Mouse (Mus musculus) MN1 (cell line): ENCODE results near the gene Psmb11.

Experiments
- DNase-seq: peaks from one replicate; pipeline ENCODE4 v3.0.0-alpha.2; 2016; ENCODE audit warnings: low spot score

Gene Psmb11

DNA sequence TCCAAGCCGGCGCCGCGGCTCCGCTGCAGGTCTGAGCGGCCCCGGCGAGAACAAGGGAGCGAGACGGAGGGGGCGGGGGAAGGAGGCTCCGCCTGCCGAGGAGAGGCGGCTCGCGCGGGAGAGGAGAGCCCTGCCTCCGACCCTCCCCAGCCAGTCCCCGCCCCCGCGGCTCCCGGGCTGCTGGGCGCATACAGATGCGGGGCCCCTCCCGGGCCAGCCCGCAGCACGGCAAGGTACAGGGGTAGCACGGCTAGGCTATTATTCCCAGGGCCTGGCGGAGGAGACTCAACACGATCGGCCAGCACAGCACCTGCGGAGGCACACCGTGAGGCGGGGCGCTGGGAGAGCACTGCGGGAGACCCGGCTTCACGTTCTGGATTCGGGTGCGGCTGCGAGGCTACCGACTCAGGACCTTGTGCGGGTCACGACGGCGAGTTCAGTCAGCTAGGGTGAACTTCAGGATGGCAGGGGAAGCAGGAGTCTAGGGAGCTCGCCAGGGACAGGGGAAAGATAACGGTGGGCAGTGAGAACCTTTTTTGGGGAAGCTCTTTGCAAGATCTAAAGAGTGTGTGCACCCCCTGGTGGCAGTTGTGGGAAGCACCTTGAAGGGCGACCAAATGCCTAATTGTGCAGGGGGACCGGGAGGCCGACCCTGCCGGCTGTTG lies 20.2 kb downstream of the Psmb11 start, which contains the start of gene Cdh24:
Gene Cdh24 (minus strand): TSS at position 60 of the 665 bp plus-strand sequence.
- peak; percentile 87 for DNase-seq

DNA sequence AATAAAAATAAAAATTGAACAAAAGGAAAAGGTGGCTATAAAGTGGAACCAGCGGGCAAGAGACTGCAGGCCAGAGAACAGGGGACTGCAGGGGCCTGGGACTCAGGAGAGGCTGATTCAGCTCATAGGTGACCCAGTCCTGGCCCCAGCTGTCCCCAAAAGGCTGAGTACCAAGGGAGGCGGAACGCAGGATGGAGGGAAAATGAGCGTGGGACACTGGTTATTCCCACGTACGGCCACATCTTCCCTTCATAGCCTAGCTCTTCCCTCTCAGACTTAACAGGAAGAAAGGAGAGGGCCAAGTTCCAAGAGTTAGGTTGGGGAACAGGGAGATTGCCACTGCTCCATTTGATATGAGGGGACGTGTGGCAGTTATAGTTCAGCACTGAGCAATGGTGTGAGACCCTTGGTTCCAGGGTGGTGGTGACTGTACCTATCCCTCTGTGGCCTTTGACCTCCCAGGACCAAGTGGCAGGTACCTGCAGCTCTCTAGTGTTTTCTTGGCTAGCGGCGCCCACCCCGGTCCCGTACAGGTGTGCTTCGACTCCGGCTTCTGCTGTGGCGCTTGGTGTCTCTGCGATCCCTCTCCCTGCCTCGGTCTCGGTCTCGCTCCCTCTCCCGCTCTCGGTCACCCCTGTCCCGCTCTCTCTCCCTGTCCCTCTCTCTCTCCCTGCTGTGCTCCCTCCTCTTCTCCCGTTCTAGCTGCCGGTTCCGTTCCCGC lies 21.2 kb downstream of the Psmb11 start:
- DNase-seq, result no peak

DNA sequence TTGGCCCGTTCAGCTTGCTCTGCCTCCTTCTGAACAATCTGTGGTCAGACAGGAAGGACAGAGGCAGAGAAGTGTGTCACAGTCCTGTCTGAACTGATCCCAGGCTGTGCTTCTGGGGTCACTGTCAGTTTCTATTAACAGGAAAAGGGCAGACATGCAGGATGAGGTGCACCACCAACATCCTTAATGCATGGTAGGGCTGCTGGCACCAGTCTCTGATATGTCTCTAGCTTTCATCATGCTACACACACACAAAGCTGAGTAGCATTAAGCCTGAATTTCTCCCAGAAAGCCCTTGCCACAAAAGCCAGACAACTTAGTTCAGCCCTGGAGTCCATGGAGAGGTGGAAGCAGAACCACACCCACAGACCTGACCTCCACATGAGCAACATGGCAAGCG lies 21.8 kb downstream of the Psmb11 start:
- DNase-seq, result peak; percentile 51

DNA sequence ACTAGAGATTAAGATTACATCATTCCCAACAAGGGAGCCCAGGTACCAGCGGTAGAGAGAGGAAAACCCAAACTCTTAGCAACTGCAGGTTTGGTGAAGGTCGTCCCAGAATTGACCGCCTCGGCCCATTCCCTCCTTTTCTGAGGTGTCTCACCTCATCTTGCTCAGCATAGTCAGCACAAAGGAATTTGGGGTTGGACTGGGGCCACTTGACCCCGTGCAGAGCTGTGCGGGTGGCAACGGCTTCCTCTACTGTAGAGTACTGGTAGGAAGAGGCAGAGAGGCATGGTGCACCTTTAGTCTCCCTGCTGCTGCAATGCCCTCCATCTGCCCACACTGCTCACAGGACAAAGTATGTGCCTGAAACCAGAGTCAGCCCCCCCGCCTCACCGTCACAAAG lies 23.1 kb downstream of the Psmb11 start:
- DNase-seq, result no peak

DNA sequence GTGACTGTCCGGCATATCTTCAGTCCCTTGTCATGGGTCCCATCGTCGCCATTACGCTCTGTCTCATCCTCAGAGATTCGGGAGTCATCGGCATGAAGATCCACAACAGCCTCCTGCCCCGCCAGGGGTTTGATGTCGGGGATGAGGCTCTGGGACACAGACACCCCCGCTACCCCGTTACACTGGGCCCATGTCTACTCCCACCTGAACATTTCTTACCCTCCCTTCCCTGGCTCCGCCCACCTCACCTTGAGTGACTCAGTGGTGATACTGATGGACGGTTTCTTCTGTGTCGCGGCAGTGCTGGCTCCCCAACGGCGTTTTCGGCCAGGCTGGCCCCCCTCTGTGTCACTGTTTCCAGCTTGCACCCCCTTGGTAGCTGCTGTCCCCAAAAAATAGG lies 25.2 kb downstream of the Psmb11 start:
- DNase-seq, result no peak

DNA sequence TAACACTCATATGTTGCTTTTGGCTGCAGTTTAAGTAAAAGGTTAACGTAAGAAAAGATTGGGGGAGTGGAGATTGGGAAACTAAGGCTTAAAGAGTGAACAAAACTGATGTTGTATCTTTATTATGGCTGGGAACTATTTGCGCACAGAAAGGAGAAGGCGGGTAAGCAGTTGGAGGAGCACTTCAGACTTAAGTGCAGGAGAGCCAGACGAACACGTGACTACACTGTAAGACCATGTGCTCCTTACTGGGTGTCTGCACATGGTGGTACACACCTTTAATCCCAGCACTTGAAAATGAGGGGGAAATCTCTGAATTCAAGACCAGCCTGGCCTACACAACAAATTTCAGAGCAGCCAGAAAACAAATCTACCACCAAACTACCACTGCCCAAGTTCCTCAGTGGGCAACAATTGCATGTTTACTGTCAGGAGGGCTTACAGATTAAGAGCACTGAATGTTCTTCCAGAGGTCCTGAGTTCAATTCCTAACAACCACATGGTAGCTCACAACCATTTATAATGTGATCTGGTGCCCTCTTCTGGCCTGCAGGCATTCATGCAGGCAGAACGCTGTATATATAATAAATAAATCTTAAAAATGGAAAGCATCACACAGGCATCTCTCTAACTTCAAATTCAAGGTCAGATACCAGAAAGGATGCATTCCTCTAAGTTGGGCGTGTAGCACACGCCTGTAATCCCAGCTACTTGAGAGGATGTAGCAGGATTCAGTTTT lies 25.8 kb downstream of the Psmb11 start:
- DNase-seq, result no peak

DNA sequence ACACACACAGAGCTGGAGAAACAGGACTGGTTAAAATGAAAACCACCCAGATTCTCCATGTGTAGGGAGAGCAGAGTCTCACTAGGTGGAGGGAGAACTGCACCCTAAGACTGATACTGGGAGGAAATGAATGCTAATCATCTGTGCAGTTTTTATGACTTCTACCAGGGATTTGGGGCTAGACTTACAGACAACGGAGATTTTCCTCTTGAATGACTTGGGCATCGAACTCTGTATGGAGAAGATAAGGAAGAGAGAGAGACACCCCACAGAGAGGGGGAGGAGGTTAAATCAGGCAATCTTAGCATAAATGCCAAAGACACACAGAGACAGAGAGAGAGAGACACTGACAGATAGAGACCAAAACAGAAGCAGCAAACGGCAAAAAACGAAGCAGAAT lies 26.7 kb downstream of the Psmb11 start:
- DNase-seq, result no peak

DNA sequence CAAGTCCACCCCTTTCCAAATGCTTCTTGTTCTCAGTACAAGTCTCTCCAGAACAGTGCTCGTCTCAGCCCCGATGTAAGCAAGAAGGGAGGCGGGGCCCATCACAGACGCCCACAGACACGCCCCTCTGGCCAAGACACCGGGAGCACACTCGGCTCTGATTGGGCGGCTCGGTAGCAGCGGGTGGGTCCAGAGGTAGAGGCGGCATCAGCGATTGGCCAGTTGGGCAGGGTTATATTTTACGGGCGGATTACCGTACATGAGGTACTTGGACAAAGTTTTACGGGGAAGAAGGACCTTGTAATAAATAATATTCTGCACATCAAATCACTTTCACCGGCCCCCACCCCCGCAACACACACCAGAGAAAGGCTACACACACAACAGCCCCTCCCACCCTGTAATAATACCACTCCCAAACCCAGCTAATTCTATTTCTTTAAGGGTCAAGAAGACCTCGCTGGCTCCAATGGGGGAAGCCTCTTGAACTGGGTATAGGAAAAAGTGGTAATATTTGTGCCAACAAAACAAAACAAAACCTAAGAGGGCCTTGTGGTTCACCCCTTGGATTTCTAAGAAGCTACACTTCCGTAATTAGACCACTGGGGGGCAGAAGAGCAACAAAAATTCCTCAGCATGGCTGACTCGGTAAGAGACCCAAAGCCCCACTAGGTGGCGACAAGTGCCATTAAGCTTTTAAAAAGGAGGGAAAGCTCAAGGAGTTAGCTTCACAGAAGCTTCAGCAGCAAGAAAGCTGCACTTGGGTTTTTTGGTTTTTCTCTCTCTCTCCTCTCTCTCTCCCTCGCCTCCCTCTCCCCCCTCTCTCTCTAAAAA lies 29.6 kb downstream of the Psmb11 start:
- DNase-seq, result peak; percentile 94

DNA sequence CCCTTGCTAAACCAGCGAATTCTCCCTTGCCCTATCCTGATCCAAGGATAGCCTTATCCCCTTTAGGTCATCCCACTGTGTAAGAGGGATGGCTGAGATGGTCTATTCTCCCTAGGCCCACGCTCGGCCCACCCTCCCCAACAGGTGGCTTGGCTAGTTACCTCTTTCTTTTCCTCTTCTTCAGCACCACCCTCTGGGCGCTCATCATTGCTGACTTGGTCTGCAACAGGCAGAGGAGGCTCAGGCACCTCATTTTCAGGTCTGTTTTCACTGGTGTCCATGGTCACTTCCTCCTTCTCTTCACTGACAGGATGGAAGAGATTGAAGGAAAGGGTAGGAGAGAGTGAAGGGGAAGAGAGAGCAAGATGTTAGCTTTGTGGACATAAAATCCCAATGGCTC lies 30.3 kb downstream of the Psmb11 start:
- no peak for DNase-seq

DNA sequence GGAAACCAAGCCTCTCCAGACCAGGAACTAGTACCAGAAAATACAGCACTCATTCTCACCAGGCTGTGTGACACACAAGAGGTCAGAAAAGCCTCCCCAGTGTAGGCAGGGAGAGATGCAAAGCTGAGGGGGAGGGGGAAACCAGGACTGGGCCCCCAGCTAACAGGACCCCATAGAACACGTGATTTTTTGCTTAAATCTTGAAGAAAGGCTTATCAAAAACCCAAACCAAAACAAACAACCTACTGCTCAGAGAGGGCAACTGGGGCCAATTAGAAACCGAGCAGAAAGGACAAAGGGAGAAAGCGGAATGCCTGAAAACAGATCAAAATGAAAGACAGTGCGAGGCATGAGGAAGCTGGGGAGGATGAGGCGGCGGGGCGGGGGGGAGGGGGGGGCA lies 31.6 kb downstream of the Psmb11 start:
- DNase-seq, result no peak

DNA sequence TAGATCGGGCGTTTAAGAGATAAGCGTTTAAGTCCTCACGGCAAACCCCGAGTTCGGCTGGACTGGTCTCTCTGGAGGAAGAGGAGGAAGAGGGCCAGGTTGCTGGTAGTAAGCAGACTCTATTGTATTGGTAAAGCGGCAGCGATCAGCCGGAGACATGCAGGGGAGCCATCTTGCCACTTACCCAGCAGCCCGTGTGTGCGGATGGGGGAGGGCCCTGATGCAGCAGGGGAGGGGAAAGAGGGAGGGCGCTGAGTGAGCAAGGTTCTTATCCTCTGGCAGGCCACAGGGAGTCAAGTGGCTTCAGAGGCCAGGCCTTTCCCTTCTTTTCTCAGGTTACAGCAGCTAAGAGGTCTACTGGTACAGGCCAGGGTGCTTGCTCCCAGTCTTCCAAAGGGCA lies 32.3 kb downstream of the Psmb11 start:
- DNase-seq, result peak; percentile 90

DNA sequence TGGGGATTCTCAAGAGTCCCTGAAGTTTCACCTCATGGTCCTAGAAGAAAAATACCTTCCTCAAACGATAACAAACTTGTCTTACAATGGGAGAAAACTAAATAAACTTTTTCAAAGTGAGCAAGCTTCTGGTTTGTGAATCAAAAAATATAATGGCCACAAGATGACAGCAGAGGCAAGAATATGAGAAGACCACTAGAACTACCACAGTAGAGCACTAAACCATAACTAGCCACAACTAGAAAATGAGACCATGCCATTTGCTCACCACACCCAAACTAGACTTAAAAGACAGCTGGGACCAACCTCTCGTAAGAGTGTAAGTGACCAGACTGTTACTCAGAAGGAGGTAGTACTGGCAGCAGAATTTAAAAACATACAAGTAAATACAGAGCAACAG lies 38.8 kb downstream of the Psmb11 start:
- DNase-seq, result peak; percentile 52

DNA sequence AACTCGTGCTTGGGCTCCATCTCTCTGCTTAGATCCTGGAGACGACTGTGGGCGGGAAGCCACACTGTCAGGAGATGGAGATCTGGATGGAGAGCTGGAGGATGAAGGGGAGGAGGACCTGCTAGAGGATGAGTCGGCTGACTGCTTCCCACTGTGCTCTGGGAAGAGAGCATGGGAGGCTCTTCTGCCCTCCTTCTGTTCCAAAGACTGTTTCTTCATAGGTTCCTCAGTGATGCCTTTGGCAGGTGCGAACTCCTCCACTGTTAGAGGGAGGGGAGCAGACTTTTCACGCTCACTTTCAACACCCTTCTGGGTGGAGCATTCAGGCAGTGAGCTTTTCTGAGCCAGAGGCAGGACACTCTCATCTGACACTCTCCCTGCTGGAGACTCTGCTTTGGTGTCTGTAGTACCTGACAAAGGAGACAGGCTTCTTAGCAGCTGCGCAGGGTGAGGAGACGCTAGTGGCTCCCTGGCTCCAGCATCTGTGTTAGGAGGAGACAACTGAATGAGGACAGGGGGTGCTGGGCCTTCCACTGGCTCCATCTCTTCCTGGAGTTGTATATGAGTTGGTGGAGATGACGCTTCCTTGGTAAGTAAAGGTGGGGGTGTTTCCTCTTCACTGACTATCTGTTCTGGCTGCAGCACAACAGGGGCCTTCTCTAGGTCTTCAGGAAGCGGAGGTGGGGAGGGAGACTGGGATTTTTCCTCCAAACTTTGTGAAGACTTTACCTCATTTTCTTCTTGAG lies 43.4 kb downstream of the Psmb11 start:
- no peak for DNase-seq

DNA sequence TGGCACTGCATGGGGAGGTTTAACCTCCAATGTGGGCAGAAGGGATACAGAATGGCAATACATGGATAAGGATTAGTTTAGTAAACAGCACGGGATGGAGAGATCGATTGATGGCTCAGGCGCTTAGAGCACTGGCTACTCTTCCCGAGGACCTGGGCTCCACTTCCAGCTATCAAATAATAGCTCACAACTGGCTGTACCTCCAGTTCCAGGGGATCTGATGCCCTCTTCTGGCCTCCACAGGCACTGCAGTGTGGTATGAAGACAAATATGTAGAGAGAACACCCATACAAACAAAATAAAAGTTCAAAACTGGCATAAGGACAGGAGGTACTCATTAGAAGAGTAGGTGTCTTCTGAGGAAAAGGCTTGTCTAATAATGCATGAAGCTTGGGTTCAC lies 48.1 kb downstream of the Psmb11 start:
- DNase-seq, result no peak

DNA sequence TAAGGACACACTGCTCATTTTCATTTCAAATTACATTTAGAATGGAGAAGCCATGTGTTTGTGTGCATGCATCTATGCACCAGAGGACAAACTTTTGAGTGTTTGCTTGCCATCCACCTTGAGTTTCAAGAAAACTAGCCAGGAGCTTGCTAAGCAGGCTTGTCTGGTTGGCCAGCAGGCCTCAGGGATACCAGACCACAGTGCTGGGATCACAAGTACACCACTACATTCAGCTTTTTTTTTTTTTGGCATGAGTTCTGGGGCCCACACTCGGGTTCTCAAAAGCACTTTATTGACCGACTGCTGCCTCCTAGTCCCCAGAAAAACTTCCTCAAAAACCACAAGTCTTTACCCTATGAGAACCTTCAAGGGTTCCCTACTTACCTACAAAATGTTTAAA lies 53.1 kb downstream of the Psmb11 start:
- no peak for DNase-seq

DNA sequence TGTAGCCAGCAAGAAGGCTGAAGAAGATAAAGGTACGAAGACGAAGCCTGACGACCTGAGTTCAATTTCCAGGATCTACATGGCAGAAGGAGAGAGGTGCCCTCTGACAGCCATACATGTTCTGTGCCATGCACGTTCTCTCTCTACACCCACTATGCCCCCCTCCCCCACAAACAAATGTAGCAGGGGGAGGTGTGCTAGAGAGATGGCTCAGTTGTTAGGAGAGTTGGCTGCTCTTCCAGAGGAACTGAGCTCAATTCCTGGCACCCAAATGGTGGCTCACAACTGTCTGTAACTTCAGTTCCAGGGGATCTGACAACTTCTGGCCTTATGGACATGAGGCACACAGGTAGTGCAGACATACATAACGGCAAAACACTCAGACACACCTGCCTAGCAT lies 55.1 kb downstream of the Psmb11 start:
- DNase-seq, result no peak

DNA sequence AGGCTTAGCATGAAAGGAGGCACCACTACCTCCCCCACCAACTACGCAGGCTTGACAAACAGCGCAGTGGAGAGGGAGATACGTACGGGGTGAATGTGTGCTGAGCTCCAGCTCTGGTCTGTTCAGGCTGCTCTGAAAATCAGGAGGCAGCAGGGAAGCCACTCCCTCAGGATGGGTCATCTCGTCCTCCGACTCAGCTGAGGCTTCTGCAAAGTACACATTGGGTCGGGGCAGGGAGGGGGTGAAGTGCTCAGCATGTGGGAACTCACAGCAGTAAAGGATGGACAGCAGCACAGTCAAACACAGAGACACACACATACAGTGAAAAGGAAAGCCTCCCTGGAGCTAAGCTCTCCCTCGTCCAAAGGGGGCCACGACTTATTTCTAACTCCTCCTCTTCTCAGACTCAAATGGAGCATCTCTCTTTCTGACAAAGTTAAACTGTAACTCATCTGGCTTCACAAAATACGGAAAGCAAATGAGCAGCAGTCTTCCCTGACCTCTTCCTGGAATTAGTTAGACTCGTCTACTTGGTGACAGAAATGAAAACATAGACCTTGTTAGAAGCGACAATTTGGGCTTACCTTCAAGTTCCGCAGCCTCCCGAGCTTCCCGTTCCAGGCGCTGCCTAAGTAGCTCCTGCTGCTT lies 57.5 kb downstream of the Psmb11 start:
- DNase-seq, result no peak
